Mouse (Mus musculus) hindbrain, embryonic 12.5 days (tissue): Measurements from ENCODE around the gene Pamr1. TPM values are rescaled to one million over a fixed set of nuclear protein-coding genes. Genes with fewer than 3 reads are reported as not detected.

Experiments
- ATAC-seq: fragments of 200-750 bp; cut with Nextera tagmentation; 2 replicates; pipeline ENCODE4 v1.8.0; 2017; ENCODE audit warnings: moderate TSS enrichment; ENCODE audit not compliant: low FRiP score
- H3K27ac ChIP-seq: fragments of 300-500 bp; sonication (generic); 2 replicates; pipeline ENCODE4 v1.5.1; 2016; ENCODE audit warnings: mild to moderate bottlenecking
- H3K27me3 ChIP-seq: fragments of 300-500 bp; sonication (generic); 2 replicates; pipeline ENCODE4 v1.6.1; 2016; ENCODE audit warnings: mild to moderate bottlenecking
- H3K36me3 ChIP-seq: fragments of 300-500 bp; sonication (generic); 2 replicates; pipeline ENCODE4 v1.6.1; 2016; ENCODE audit warnings: mild to moderate bottlenecking
- H3K4me1 ChIP-seq: fragments of 300-500 bp; sonication (generic); 2 replicates; pipeline ENCODE4 v1.6.1; 2016
- H3K4me2 ChIP-seq: fragments of 300-500 bp; sonication (generic); replicated peaks from 2 replicates; pipeline ENCODE4 v1.6.1; 2016; ENCODE audit warnings: mild to moderate bottlenecking
- H3K4me3 ChIP-seq: fragments of 300-500 bp; sonication (generic); 2 replicates; pipeline ENCODE4 v1.5.1; 2016; ENCODE audit warnings: mild to moderate bottlenecking
- H3K9ac ChIP-seq: fragments of 300-500 bp; sonication (generic); 2 replicates; pipeline ENCODE4 v1.6.1; 2016; ENCODE audit warnings: mild to moderate bottlenecking, moderate library complexity
- H3K9me3 ChIP-seq: fragments of 300-500 bp; sonication (generic); replicated peaks from 2 replicates; pipeline ENCODE4 v1.6.1; 2016; ENCODE audit warnings: mild to moderate bottlenecking
- WGBS: fragments of 180-500 bp; shearing (Covaris S2); methylation state at CpG from one replicate; pipeline ENCODE4 v1.1.7; 2016; 5-methylcytosine and 5-hydroxymethylcytosine counted together
- polyA plus RNA-seq: library from polyadenylated mRNA; unstranded; fragments of >200 nt; fragmentation: Nextera tagmentation; extraction: Ambion mirVana; gene quantifications from 2 replicates; pipeline ENCODE4 v1.2.1, GENCODE M21; 2016

The Pamr1 gene
- polyA plus RNA-seq, 1 experiment from 2014 or later, result 5.9 TPM

GRCm38 (mm10) chr2:102551594-102551993 lies 1.8 kb downstream of the Pamr1 start:
- no peak for ATAC-seq

GRCm38 (mm10) chr2:102552095-102552537 lies 2.3 kb downstream of the Pamr1 start:
- Histone ChIP-seq H3K36me3 (no peaks in the 10 kb centered on the region), H3K4me3 (no peak overlapping the region), H3K27me3 (peaks cover 18% of the 10 kb centered on the region), H3K4me1 (peaks cover 17% of the 10 kb centered on the region), H3K9me3 (no peaks in the 10 kb centered on the region), H3K27ac (no peak overlapping the region), H3K9ac (no peak overlapping the region), H3K4me2 (no peak overlapping the region)
- 60% methylated on average over 5 of the region's 5 CpGs for WGBS
- no peak for ATAC-seq

More at GRCm38 (mm10) chr2:102551594-102551993, 1.8 kb downstream of the Pamr1 start:
- Histone ChIP-seq H3K9ac (no peak overlapping the region), H3K4me1 (peaks cover 17% of the 10 kb centered on the region), H3K4me2 (no peak overlapping the region; the same call in 1 of the 2 replicates), H3K36me3 (no peaks in the 10 kb centered on the region), H3K27ac (no peak overlapping the region), H3K9me3 (no peaks in the 10 kb centered on the region), H3K27me3 (peaks cover 18% of the 10 kb centered on the region), H3K4me3 (no peak overlapping the region)
- 53% methylated on average over 3 of the region's 3 CpGs for WGBS

GRCm38 (mm10) chr2:102557085-102557484 lies 7.3 kb downstream of the Pamr1 start:
- Histone ChIP-seq H3K4me3 (no peak overlapping the region), H3K4me1 (peaks cover 3% of the 10 kb centered on the region; the same call in 1 of the 2 replicates), H3K27me3 (no peaks in the 10 kb centered on the region), H3K27ac (no peak overlapping the region), H3K36me3 (no peaks in the 10 kb centered on the region), H3K4me2 (no peak overlapping the region), H3K9ac (no peak overlapping the region), H3K9me3 (no peaks in the 10 kb centered on the region)
- 73% methylated on average over 4 of the region's 4 CpGs for WGBS
- no peak for ATAC-seq

- WGBS, result 78% methylated on average over 12 of the region's 12 CpGs
- Histone ChIP-seq H3K4me3 (no peak overlapping the region), H3K27ac (no peak overlapping the region), H3K36me3 (no peaks in the 10 kb centered on the region), H3K27me3 (no peaks in the 10 kb centered on the region), H3K4me2 (no peak overlapping the region), H3K4me1 (no peaks in the 10 kb centered on the region), H3K9ac (no peak overlapping the region), H3K9me3 (no peaks in the 10 kb centered on the region)
- no peak for ATAC-seq
Measured at GRCm38 (mm10) chr2:102558965-102559364, 9.2 kb downstream of the Pamr1 start.

- 71% methylated on average over 1 of the region's 1 CpGs for WGBS
- H3K27me3 ChIP-seq, result no peaks in the 10 kb centered on the region
- H3K36me3 ChIP-seq, result no peaks in the 10 kb centered on the region
- no peak for ATAC-seq
- H3K9me3 ChIP-seq, result no peaks in the 10 kb centered on the region
- H3K27ac ChIP-seq, result no peak overlapping the region
- no peak overlapping the region for H3K4me3 ChIP-seq
- H3K4me1 ChIP-seq, result no peaks in the 10 kb centered on the region
- H3K9ac ChIP-seq, result no peak overlapping the region
- no peak overlapping the region for H3K4me2 ChIP-seq
Measured at GRCm38 (mm10) chr2:102563848-102564247, 14.0 kb downstream of the Pamr1 start.

- no peaks in the 10 kb centered on the region for H3K36me3 ChIP-seq
- no peak for ATAC-seq
- WGBS, result 79% methylated on average over 4 of the region's 4 CpGs
Measured at GRCm38 (mm10) chr2:102579248-102579647, 29.4 kb downstream of the Pamr1 start.

GRCm38 (mm10) chr2:102589977-102590376 lies 40.2 kb downstream of the Pamr1 start:
- no peak overlapping the region for H3K9ac ChIP-seq
- no peaks in the 10 kb centered on the region for H3K36me3 ChIP-seq
- H3K4me1 ChIP-seq, result no peaks in the 10 kb centered on the region
- H3K9me3 ChIP-seq, result no peaks in the 10 kb centered on the region
- H3K27me3 ChIP-seq, result no peaks in the 10 kb centered on the region
- WGBS, result 42% methylated on average over 2 of the region's 2 CpGs
- no peak overlapping the region for H3K4me3 ChIP-seq
- H3K4me2 ChIP-seq, result no peak overlapping the region
- ATAC-seq, result peak; percentile 67; the same call in 1 of the 2 replicates
- no peak overlapping the region for H3K27ac ChIP-seq

More at GRCm38 (mm10) chr2:102579248-102579647, 29.4 kb downstream of the Pamr1 start:
- Histone ChIP-seq H3K9ac (no peak overlapping the region), H3K4me2 (no peak overlapping the region), H3K4me3 (no peak overlapping the region), H3K4me1 (peaks cover 2% of the 10 kb centered on the region; the same call in 1 of the 2 replicates), H3K27ac (no peak overlapping the region), H3K9me3 (no peaks in the 10 kb centered on the region), H3K27me3 (no peaks in the 10 kb centered on the region)

GRCm38 (mm10) chr2:102594535-102594934 lies 44.7 kb downstream of the Pamr1 start:
- 60% methylated on average over 1 of the region's 1 CpGs for WGBS
- no peak overlapping the region for H3K4me2 ChIP-seq
- no peaks in the 10 kb centered on the region for H3K9me3 ChIP-seq
- no peaks in the 10 kb centered on the region; the same call in 1 of the 2 replicates for H3K27me3 ChIP-seq
- no peaks in the 10 kb centered on the region for H3K36me3 ChIP-seq
- H3K4me3 ChIP-seq, result no peak overlapping the region
- no peak overlapping the region for H3K9ac ChIP-seq
- peaks cover 8% of the 10 kb centered on the region for H3K4me1 ChIP-seq
- ATAC-seq, result no peak
- no peak overlapping the region for H3K27ac ChIP-seq

- no peak for ATAC-seq
- 94% methylated on average over 10 of the region's 10 CpGs for WGBS
- H3K9me3 ChIP-seq, result no peaks in the 10 kb centered on the region
Measured at GRCm38 (mm10) chr2:102595395-102596130, 45.8 kb downstream of the Pamr1 start.

GRCm38 (mm10) chr2:102598911-102599721 lies 49.3 kb downstream of the Pamr1 start:
- Histone ChIP-seq H3K4me3 (no peak overlapping the region), H3K4me2 (no peak overlapping the region), H3K27ac (no peak overlapping the region), H3K9me3 (no peaks in the 10 kb centered on the region), H3K27me3 (no peaks in the 10 kb centered on the region; the same call in 1 of the 2 replicates), H3K4me1 (peaks cover 8% of the 10 kb centered on the region), H3K9ac (no peak overlapping the region), H3K36me3 (no peaks in the 10 kb centered on the region)
- ATAC-seq, result peak; percentile 43; the same call in 1 of the 2 replicates
- WGBS, result 45% methylated on average over 2 of the region's 2 CpGs

More at GRCm38 (mm10) chr2:102595395-102596130, 45.8 kb downstream of the Pamr1 start:
- Histone ChIP-seq H3K36me3 (no peaks in the 10 kb centered on the region), H3K27me3 (no peaks in the 10 kb centered on the region; the same call in 1 of the 2 replicates), H3K4me2 (no peak overlapping the region), H3K9ac (no peak overlapping the region), H3K27ac (no peak overlapping the region), H3K4me1 (peaks cover 8% of the 10 kb centered on the region), H3K4me3 (no peak overlapping the region)

GRCm38 (mm10) chr2:102600516-102600915 lies 50.7 kb downstream of the Pamr1 start:
- Histone ChIP-seq H3K27me3 (no peaks in the 10 kb centered on the region; the same call in 1 of the 2 replicates), H3K4me3 (no peak overlapping the region), H3K27ac (no peak overlapping the region), H3K4me2 (no peak overlapping the region), H3K9ac (no peak overlapping the region), H3K36me3 (no peaks in the 10 kb centered on the region), H3K9me3 (no peaks in the 10 kb centered on the region), H3K4me1 (peaks cover 8% of the 10 kb centered on the region)
- ATAC-seq, result no peak
- 94% methylated on average over 4 of the region's 4 CpGs for WGBS

- WGBS, result 96% methylated on average over 4 of the region's 4 CpGs
- Histone ChIP-seq H3K4me3 (no peak overlapping the region), H3K9ac (no peak overlapping the region), H3K27me3 (no peaks in the 10 kb centered on the region), H3K4me2 (no peak overlapping the region), H3K9me3 (no peaks in the 10 kb centered on the region), H3K4me1 (no peaks in the 10 kb centered on the region), H3K27ac (no peak overlapping the region), H3K36me3 (no peaks in the 10 kb centered on the region)
- no peak for ATAC-seq
Measured at GRCm38 (mm10) chr2:102610485-102610884, 60.7 kb downstream of the Pamr1 start.
